Mouse (Mus musculus) bone marrow, adult 2 months (tissue): ENCODE results near the gene Ezr. TPM values are rescaled to one million over a fixed set of nuclear protein-coding genes. Genes with fewer than 3 reads are reported as not detected.
A peak's percentile ranks its signal among the peaks of the same experiment; 100 is the strongest.

Experiments
- H3K27ac ChIP-seq: fragments of 200-500 bp; 2 replicates; pipeline ENCODE4 v1.5.1; 2012; ENCODE audit warnings: low read depth, mild to moderate bottlenecking, control low read depth, inconsistent platforms, low read length; ENCODE audit not compliant: control insufficient read depth, poor library complexity, insufficient read depth
- H3K4me1 ChIP-seq: fragments of 200-500 bp; 2 replicates; pipeline ENCODE4 v1.6.1; 2011; ENCODE audit warnings: low read length; ENCODE audit not compliant: control insufficient read depth, insufficient read depth
- H3K4me3 ChIP-seq: fragments of 200-500 bp; replicated peaks from 2 replicates; pipeline ENCODE3; 2011; ENCODE audit warnings: mild to moderate bottlenecking, low read depth, low read length, control low read depth; ENCODE audit not compliant: control insufficient read depth
- CTCF ChIP-seq: fragments of 200-500 bp; IDR thresholded peaks from 2 replicates; pipeline ENCODE4 v1.5.1; 2011; ENCODE audit warnings: low read length, control low read depth; ENCODE audit not compliant: control insufficient read depth, insufficient read depth
- POLR2A ChIP-seq: fragments of 200-500 bp; IDR thresholded peaks from 2 replicates; pipeline ENCODE4 v1.6.1; 2011; ENCODE audit warnings: low read depth, mild to moderate bottlenecking, control low read depth, low read length, borderline replicate concordance; ENCODE audit not compliant: control insufficient read depth
- WGBS: fragments of 180-500 bp; shearing (Covaris S2); methylation state at CpG from one replicate; pipeline ENCODE4 v1.1.7; 2018; 5-methylcytosine and 5-hydroxymethylcytosine counted together
- polyA plus RNA-seq: library from polyadenylated mRNA; stranded (reverse); fragments of >200 nt; gene quantifications from 2 replicates; pipeline ENCODE4 v1.2.4, GENCODE M21; 2011; ENCODE audit warnings: low replicate concordance; ENCODE audit not compliant: missing spikeins, insufficient read depth, insufficient read length

The Ezr gene
- polyA plus RNA-seq, 1 experiment, result 82.0 TPM

- H3K4me1 ChIP-seq, result peaks cover 5% of the 10 kb centered on the region
- no peak for TF ChIP-seq CTCF
- TF ChIP-seq POLR2A, result no peak
- no peak overlapping the region for H3K4me3 ChIP-seq
- peak overlapping the region; percentile 19; the same call in 1 of the 2 replicates for H3K27ac ChIP-seq
- 79% methylated on average over 6 of the region's 6 CpGs for WGBS
Measured at GRCm38 (mm10) chr17:6777061-6777460, 5.5 kb downstream of the Ezr start.

- TF ChIP-seq CTCF (no peak), POLR2A (no peak)
- Histone ChIP-seq H3K27ac (no peak overlapping the region), H3K4me1 (peaks cover 5% of the 10 kb centered on the region), H3K4me3 (no peak overlapping the region)
- WGBS, result 84% methylated on average over 5 of the region's 5 CpGs
Measured at GRCm38 (mm10) chr17:6776576-6776975, 6.0 kb downstream of the Ezr start.

- no peak for TF ChIP-seq CTCF
- WGBS, result 90% methylated on average over 6 of the region's 6 CpGs
- peaks cover 5% of the 10 kb centered on the region for H3K4me1 ChIP-seq
- no peak overlapping the region for H3K4me3 ChIP-seq
- H3K27ac ChIP-seq, result no peak overlapping the region
Measured at GRCm38 (mm10) chr17:6776123-6776522, 6.5 kb downstream of the Ezr start.

GRCm38 (mm10) chr17:6775671-6776070 is 6.9 kb downstream of the Ezr start:
- WGBS, result 71% methylated on average over 4 of the region's 4 CpGs
- H3K4me3 ChIP-seq, result no peak overlapping the region
- peaks cover 5% of the 10 kb centered on the region for H3K4me1 ChIP-seq
- H3K27ac ChIP-seq, result no peak overlapping the region
- TF ChIP-seq POLR2A, result no peak
- no peak for TF ChIP-seq CTCF

- H3K4me3 ChIP-seq, result no peak overlapping the region
- H3K27ac ChIP-seq, result no peak overlapping the region
- WGBS, result 63% methylated on average over 9 of the region's 9 CpGs
- peaks cover 5% of the 10 kb centered on the region for H3K4me1 ChIP-seq
- TF ChIP-seq POLR2A (no peak), CTCF (no peak)
Measured at GRCm38 (mm10) chr17:6775221-6775620, 7.4 kb downstream of the Ezr start.

GRCm38 (mm10) chr17:6773249-6773966 is 9.2 kb downstream of the Ezr start:
- H3K27ac ChIP-seq, result no peak overlapping the region
- TF ChIP-seq POLR2A (no peak), CTCF (no peak)
- H3K4me1 ChIP-seq, result peaks cover 3% of the 10 kb centered on the region; the same call in 1 of the 2 replicates
- no peak overlapping the region for H3K4me3 ChIP-seq
- WGBS, result 68% methylated on average over 14 of the region's 14 CpGs

- Histone ChIP-seq H3K4me1 (peaks cover 3% of the 10 kb centered on the region; the same call in 1 of the 2 replicates), H3K4me3 (no peak overlapping the region), H3K27ac (no peak overlapping the region)
- 83% methylated on average over 5 of the region's 5 CpGs for WGBS
- TF ChIP-seq POLR2A (no peak), CTCF (no peak)
Measured at GRCm38 (mm10) chr17:6772490-6772773, 10.2 kb downstream of the Ezr start.

- no peak overlapping the region for H3K4me3 ChIP-seq
- peaks cover 3% of the 10 kb centered on the region; the same call in 1 of the 2 replicates for H3K4me1 ChIP-seq
- H3K27ac ChIP-seq, result no peak overlapping the region
- TF ChIP-seq POLR2A (no peak), CTCF (no peak)
- WGBS, result 70% methylated on average over 16 of the region's 16 CpGs
Measured at GRCm38 (mm10) chr17:6771661-6772489, 10.7 kb downstream of the Ezr start.

- Histone ChIP-seq H3K27ac (no peak overlapping the region), H3K4me1 (peaks cover 3% of the 10 kb centered on the region; the same call in 1 of the 2 replicates), H3K4me3 (no peak overlapping the region)
- TF ChIP-seq CTCF (no peak), POLR2A (no peak)
- WGBS, result 14% methylated on average over 4 of the region's 4 CpGs
Measured at GRCm38 (mm10) chr17:6769602-6770001, 13.0 kb downstream of the Ezr start.
